Mouse (Mus musculus) CD4-positive, CD25-positive, alpha-beta regulatory T cell, adult 9 weeks (primary cell): Measurements from ENCODE around the gene Ctps2. TPM values are rescaled to one million over a fixed set of nuclear protein-coding genes. Genes with fewer than 3 reads are reported as not detected.

ENCODE experiments used
- polyA plus RNA-seq: library from polyadenylated mRNA; unstranded; fragments of 100-300 nt; shearing (Covaris generic); gene quantifications from one replicate; pipeline ENCODE4 v1.2.1, GENCODE M21; 2017

Ctps2 gene
- 289 TPM for polyA plus RNA-seq

DNA sequence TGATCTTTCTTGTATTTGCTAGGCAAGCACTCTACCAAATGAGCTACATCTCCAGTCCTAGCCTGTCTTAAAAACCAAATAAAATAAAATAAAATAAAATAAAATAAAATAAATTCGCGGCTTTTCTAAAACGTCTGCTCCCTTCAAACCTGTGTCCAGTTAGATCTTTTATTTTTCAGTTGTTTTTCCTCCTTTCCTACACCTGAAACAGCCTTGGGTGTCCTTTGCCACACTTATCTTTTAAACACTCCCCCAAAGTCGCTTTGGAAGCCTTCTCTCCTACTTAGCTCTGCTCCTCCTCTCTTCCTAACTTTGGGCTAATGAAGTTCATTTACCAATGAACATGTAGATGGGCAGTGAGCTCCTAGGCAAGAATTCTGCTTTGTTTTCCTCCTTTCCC is at the start of gene Ctps2:
Gene Ctps2, plus strand, starts transcription at position 301 of the 400 bp plus-strand sequence.

GRCm38 (mm10) chrX:162887931-162888511 is 13.0 kb upstream of the Ctps2 start, which contains the start of gene Syap1:
Gene Syap1, minus strand, starts transcription at chrX:162888447.

GRCm38 (mm10) chrX:162964383-162964782 is 63.3 kb downstream of the Ctps2 start, which contains the start of gene S100g:
Gene S100g, minus strand, starts transcription at chrX:162964599.

Other genes with a start within 250 kb of the Ctps2 start
- gene Rbbp7, start 140.8 kb upstream of the Ctps2 start, polyA plus RNA-seq, result 310 TPM
- 16.4 TPM for gene Txlng, start 71.8 kb upstream of the Ctps2 start, polyA plus RNA-seq
- gene Syap1, start 12.8 kb upstream of the Ctps2 start, polyA plus RNA-seq, result 21.1 TPM
- gene S100g, start 63.4 kb downstream of the Ctps2 start, polyA plus RNA-seq, result 0.82 TPM